Mouse (Mus musculus): ENCODE measurements around the gene Vegfa.

Vegfa gene

DNA sequence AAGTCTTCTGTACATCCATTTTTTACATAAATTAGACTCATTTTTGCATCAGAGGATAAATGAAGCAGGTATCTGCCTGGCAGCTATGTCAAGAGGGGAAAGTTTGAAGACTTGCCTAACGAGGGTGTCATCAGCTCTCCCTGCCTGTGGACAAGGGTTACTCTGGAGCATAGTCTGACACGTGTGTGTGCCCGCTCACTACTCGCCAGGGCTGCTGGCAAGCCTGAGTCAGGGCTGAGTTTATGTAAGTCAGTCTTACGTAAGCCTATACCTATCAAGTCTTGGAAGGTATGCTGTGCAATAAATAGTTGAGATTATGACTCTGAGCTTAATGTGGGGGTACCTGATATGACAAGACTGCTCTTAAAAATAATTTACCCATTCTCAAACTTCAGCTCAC is 19.2 kb upstream of the Vegfa start:
- no peak for DNase-seq (ENCODE audit: low read depth, low spot score)

DNA sequence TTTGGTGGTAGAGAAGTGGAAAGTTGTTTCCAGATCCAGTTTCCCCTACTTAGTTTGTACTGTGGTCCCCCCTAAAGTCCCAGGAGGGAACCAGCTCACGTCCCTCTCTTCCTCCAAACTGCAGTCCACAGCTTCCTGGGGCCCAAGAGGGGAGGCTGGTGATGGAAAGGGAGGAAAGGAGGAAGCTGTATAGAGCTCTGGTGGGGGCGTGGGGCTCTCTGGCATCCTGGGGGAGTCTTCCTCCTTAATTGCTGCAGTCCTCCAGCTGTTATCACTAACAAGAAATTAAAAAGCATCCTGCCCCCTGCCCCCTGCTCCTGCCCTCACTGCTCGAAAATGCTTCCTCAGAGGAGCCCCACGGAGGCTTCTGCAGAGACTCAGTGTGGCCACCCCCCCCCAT is 17.4 kb upstream of the Vegfa start:
- DNase-seq (ENCODE audit: low read depth, low spot score), result no peak

- DNase-seq (ENCODE audit: low read depth, low spot score), result no peak
Observed at GRCm38 (mm10) chr17:46048184-46048583, 16.0 kb upstream of the Vegfa start.

GRCm38 (mm10) chr17:46045742-46046141 is 13.6 kb upstream of the Vegfa start:
- no peak for DNase-seq (ENCODE audit: low read depth, low spot score)

GRCm38 (mm10) chr17:46044953-46045352 is 12.8 kb upstream of the Vegfa start:
- DNase-seq (ENCODE audit: low read depth, low spot score), result no peak

GRCm38 (mm10) chr17:46042158-46042557 is 10.0 kb upstream of the Vegfa start:
- no peak for DNase-seq (ENCODE audit: low read depth, low spot score)

DNA sequence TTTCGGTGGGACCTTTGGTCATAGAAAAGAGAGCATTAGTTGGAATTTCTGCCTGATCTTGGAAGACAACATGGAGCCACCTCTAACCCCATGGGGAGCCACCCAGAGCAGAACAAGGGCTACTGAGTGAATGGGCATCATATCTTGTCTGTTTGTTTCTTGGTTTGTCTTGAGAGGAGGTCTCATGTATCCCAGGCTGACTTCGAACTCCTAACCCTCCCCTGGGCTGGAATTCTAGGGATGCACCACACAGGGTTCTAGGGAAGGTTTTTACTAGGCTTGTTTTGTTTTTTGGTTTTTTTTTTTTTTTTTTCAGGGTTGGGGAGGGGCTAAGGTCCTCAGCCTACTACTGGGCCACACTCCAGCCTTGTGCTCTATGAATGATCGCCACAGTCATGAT is 9.5 kb upstream of the Vegfa start:
- DNase-seq (ENCODE audit: low read depth, low spot score), result no peak

DNA sequence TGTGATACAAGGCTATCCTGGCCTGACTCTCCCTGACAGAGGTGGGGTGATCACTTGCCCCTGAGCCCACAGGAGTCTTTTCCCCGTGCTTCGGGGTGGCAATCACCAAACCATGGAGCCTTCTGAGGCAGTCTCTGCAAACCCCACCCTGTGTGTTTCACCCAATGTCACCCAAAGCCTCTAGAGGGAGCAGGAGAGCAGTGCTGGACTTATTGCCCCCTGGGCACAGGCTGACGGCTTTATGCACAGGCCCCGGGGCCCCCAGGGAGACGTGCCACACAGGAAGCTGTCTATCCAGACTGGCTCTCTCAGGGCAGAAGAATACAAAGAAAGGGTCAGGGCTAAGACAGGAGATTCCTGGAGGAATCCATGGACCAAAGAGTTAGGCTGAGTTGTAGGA is 9.1 kb upstream of the Vegfa start:
- DNase-seq (ENCODE audit: low read depth, low spot score), result no peak

- DNase-seq (ENCODE audit: low read depth, low spot score), result no peak
Observed at GRCm38 (mm10) chr17:46040561-46040960, 8.4 kb upstream of the Vegfa start.

DNA sequence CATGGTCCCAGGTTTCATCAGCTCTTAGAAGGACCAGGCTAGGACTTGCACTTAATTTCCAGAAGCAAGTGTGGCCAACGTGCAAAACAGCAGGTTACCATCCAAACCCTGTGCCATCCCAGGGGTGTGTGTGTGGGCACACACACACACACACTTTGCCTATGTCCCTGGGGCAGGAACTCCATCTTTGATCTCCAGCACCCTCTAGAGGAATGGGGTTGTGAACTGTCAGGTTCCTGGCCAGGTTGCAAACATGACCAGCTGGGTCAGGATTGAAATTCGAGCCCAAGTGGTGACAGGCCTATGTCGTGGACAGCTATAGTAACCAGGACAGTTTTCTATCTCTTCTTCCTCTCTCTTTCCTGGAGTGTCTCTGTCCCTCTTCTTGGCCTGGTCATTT is 6.7 kb upstream of the Vegfa start:
- no peak for DNase-seq (ENCODE audit: low read depth, low spot score)

DNA sequence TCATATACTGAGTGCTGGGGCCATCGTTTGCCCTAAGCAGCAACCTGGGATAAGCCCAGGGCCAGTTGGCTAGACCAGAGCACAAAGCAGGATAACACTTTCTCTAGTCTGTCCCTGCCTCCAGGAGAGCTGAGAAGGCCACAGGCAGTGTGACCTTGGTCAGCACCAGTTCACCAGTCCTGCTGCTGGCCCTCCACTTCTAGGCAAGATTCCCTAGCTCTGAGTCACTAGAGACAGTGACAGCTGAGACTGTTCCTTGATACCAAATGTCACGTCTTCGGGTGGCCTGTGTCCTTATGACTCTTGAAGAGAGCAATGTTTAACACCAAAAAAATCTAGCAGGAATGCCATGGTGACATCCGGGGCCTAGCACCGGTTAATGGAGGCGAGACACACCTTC is 4.2 kb upstream of the Vegfa start:
- no peak for DNase-seq (ENCODE audit: low read depth, low spot score)

GRCm38 (mm10) chr17:46034110-46034509 is 1.9 kb upstream of the Vegfa start:
- DNase-seq (ENCODE audit: low read depth, low spot score), result no peak

GRCm38 (mm10) chr17:46033607-46034006 is 1.4 kb upstream of the Vegfa start:
- DNase-seq (ENCODE audit: low read depth, low spot score), result no peak

GRCm38 (mm10) chr17:46033122-46033521 is 953 bp upstream of the Vegfa start:
- no peak for DNase-seq (ENCODE audit: low read depth, low spot score)

DNA sequence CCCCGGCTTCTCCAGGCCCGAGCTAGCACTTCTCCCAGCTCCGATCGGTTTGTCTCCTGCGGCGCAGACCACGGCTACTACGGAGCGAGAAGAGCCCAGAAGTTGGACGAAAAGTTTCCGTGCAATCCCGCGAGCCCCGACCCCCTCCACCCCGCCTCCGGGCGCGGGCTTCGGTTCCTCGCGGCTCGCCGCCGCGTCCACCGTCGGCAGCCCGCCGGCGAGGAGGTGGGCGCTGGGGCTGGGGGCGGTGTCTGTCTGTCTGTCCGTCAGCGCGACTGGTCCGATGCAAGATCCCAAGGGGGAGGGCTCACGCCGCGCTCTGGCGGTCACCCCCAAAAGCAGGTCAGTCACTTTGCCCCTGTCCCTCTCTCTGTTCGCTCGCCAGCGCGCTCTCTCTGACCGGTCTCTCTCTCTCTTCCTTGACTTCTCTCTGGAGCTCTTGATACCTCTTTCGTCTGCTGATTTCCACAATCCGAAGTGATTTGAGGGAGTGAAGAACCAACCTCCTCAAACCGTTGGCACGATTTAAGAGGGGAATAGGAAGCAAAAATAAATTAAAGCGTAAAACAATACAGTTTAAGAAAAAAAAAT is 453 bp downstream of the Vegfa start:
- DNase-seq (ENCODE audit: low read depth, low spot score), result peak; percentile 60

DNA sequence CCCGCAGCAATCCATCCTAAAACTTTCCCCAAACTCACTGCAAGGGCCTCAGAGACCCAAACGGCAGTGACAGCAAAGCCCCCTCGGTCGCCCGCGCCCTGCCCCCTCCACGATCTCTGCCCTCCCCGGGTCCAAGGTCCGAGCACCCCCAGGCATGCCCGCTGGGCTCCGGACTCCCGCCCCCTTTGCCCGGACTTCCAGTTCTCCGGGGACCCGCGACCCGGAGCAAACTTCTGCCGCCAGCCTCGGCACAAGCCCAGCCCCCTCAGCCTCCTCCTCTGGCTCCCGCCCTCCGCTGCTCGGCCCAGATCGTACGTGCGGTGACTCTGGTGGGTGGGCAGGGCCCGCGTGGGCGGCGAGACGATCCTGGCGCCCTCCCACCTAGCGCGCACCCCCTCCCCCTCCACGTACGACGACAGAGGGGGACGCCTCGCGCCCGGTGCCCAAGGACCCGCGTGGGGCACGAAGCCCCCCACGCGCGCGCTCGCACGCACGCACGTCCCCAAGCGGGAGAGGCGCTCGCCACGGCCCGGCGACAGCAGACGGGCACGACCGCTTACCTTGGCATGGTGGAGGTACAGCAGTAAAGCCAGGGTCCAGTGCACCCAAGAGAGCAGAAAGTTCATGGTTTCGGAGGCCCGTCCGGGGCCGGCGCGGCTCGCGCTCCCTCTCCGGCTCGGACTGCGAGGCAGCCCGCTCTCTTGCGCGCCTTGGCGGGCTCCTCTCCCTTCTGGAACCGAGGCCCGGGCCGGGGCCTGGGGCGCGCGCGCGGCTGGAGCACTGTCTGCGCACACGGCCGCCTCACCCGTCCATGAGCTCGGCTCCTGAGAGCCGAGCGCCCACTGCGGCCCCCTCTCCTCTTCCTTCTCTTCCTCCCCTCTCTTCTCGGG is 1.2 kb downstream of the Vegfa start:
- peak; percentile 68 for DNase-seq (ENCODE audit: low read depth, low spot score)

DNA sequence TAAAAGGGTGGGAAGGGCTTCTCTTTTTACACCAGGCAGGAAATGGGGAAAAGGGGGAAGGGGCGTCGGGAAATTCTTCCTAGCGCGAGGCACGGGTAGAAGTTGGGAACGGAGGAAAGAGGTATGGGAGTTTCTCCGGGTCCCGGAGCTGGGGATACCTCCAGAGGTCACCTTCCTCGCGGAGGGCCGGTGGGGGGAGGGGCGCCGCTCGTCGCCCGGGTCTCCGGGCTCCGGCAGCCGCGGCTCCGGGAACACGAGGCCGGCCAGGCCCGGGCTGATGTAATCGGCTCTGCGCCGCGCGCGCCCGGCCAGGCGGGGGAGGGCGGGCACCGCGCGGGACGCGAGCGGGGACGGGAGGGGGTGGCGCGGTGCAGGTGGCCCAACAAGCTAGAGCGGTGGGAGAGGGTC is 1.8 kb downstream of the Vegfa start:
- DNase-seq (ENCODE audit: low read depth, low spot score), result peak; percentile 36

- no peak for DNase-seq (ENCODE audit: low read depth, low spot score)
Observed at GRCm38 (mm10) chr17:46029554-46030207, 2.5 kb downstream of the Vegfa start.

GRCm38 (mm10) chr17:46029052-46029553 is 3.1 kb downstream of the Vegfa start:
- no peak for DNase-seq (ENCODE audit: low read depth, low spot score)

GRCm38 (mm10) chr17:46028210-46029051 is 3.7 kb downstream of the Vegfa start:
- DNase-seq (ENCODE audit: low read depth, low spot score), result no peak

GRCm38 (mm10) chr17:46027066-46027917 is 4.9 kb downstream of the Vegfa start:
- peak; percentile 82 for DNase-seq (ENCODE audit: low read depth, low spot score)

Measured in mesoderm, embryonic 11.5 days (tissue).